Mouse (Mus musculus) bone marrow macrophage, adult 2 months (primary cell): ENCODE measurements around the gene Olfr1416. TPM values are rescaled to one million over a fixed set of nuclear protein-coding genes. Genes with fewer than 3 reads are reported as not detected.

ENCODE experiments used
- H3K27ac ChIP-seq: 2 replicates; pipeline ENCODE4 v1.5.1; 2012; ENCODE audit warnings: low read depth, low read length; ENCODE audit not compliant: insufficient read depth
- H3K4me1 ChIP-seq: 2 replicates; pipeline ENCODE4 v1.6.1; 2012; ENCODE audit warnings: low read length; ENCODE audit not compliant: control insufficient read depth, insufficient read depth
- H3K4me3 ChIP-seq: 2 replicates; pipeline ENCODE4 v1.5.1; 2012; ENCODE audit warnings: mild to moderate bottlenecking, low read length, moderate library complexity; ENCODE audit not compliant: insufficient read depth
- CTCF ChIP-seq: IDR thresholded peaks from 2 replicates; pipeline ENCODE4 v1.5.1; 2012; ENCODE audit warnings: low read depth, mild to moderate bottlenecking, low read length, moderate library complexity
- POLR2A ChIP-seq: IDR thresholded peaks from 2 replicates; pipeline ENCODE4 v1.6.1; 2012; ENCODE audit warnings: mild to moderate bottlenecking, low read depth, low read length, borderline replicate concordance
- polyA plus RNA-seq: library from polyadenylated mRNA; stranded (reverse); fragments of >200 nt; gene quantifications from 2 replicates; pipeline ENCODE4 v1.2.4, GENCODE M21; 2012; ENCODE audit not compliant: missing spikeins, insufficient read depth, insufficient read length

Gene Olfr1416
- polyA plus RNA-seq, 1 experiment: not detected

GRCm38 (mm10) chr1:92434986-92435385, 49.9 kb downstream of the Olfr1416 start:
- H3K4me3 ChIP-seq: no peak overlapping the region
- no peak for TF ChIP-seq POLR2A
- TF ChIP-seq CTCF: no peak
- no peak overlapping the region for H3K27ac ChIP-seq
- peaks cover 14% of the 10 kb centered on the region for H3K4me1 ChIP-seq

GRCm38 (mm10) chr1:92432791-92433190, 52.1 kb downstream of the Olfr1416 start:
- Histone ChIP-seq H3K27ac (no peak overlapping the region), H3K4me3 (no peak overlapping the region)
- no peak for TF ChIP-seq POLR2A
- no peak for TF ChIP-seq CTCF

GRCm38 (mm10) chr1:92432098-92432497, 52.8 kb downstream of the Olfr1416 start:
- H3K4me1 ChIP-seq: peaks cover 2% of the 10 kb centered on the region; the same call in 1 of the 2 replicates
- no peak for TF ChIP-seq CTCF
- no peak for TF ChIP-seq POLR2A
- H3K4me3 ChIP-seq: no peak overlapping the region
- H3K27ac ChIP-seq: no peak overlapping the region

More at GRCm38 (mm10) chr1:92432791-92433190, 52.1 kb downstream of the Olfr1416 start:
- peaks cover 5% of the 10 kb centered on the region; the same call in 1 of the 2 replicates for H3K4me1 ChIP-seq

- H3K4me1 ChIP-seq: peaks cover 2% of the 10 kb centered on the region; the same call in 1 of the 2 replicates
- H3K27ac ChIP-seq: no peak overlapping the region
- no peak overlapping the region for H3K4me3 ChIP-seq
- TF ChIP-seq CTCF: no peak
- TF ChIP-seq POLR2A: no peak
These were observed 53.5 kb downstream of the Olfr1416 start for GRCm38 (mm10) chr1:92431420-92431819.

- no peak for TF ChIP-seq CTCF
- TF ChIP-seq POLR2A: no peak
- H3K4me1 ChIP-seq: no peaks in the 10 kb centered on the region; the same call in 1 of the 2 replicates
- H3K4me3 ChIP-seq: no peak overlapping the region
- H3K27ac ChIP-seq: no peak overlapping the region
These were observed 53.9 kb downstream of the Olfr1416 start for GRCm38 (mm10) chr1:92430991-92431390.

Other genes with a start within 250 kb of the Olfr1416 start
- gene Ndufa10, start 11.3 kb downstream of the Olfr1416 start, polyA plus RNA-seq: 107 and 123 TPM in 2 replicates
- not detected in 2 replicates for gene Olfr1415, start 11.0 kb upstream of the Olfr1416 start, polyA plus RNA-seq
- not detected in 2 replicates for gene Olfr1414, start 33.5 kb upstream of the Olfr1416 start, polyA plus RNA-seq
- gene Olfr1413, start 86.2 kb upstream of the Olfr1416 start, polyA plus RNA-seq: not detected in 2 replicates
- gene Olfr1412, start 100.7 kb upstream of the Olfr1416 start, polyA plus RNA-seq: not detected in 2 replicates
- not detected in 2 replicates for gene Olfr1411, start 109.3 kb upstream of the Olfr1416 start, polyA plus RNA-seq
- gene Olfr1410, start 120.7 kb upstream of the Olfr1416 start, polyA plus RNA-seq: not detected in 2 replicates
- not detected in 2 replicates for gene Olfr12, start 132.7 kb upstream of the Olfr1416 start, polyA plus RNA-seq
- 221 and 248 TPM in 2 replicates for gene Cops9, start 156.9 kb upstream of the Olfr1416 start, polyA plus RNA-seq
- gene Otos, start 163.7 kb upstream of the Olfr1416 start, polyA plus RNA-seq: 0.80 TPM in 1 of 2 replicates, not detected in the other